Mouse (Mus musculus) stomach, postnatal 0 days (tissue): ENCODE data around the gene Olfr588-ps1. TPM values are rescaled to one million over a fixed set of nuclear protein-coding genes. Genes with fewer than 3 reads are reported as not detected.
"Not testable (repeated sequence)": the region's sequence is repeated elsewhere in the genome, so short reads cannot be mapped to it uniquely, and the experiment has no call there.

Experiments used
- ATAC-seq: fragments of 200-750 bp; cut with Nextera tagmentation; 2 replicates; pipeline ENCODE4 v1.8.0; 2017; ENCODE audit not compliant: low FRiP score, low TSS enrichment
- DNase-seq: peaks from one replicate; pipeline ENCODE4 v3.0.0-alpha.2; 2016; ENCODE audit warnings: low spot score
- H3K27ac ChIP-seq: fragments of 300-500 bp; sonication (generic); replicated peaks from 2 replicates; pipeline ENCODE4 v1.5.1; 2014; ENCODE audit warnings: mild to moderate bottlenecking, control low read depth
- H3K27me3 ChIP-seq: fragments of 300-500 bp; sonication (generic); 2 replicates; pipeline ENCODE4 v1.6.1; 2014; ENCODE audit warnings: low read length; ENCODE audit not compliant: control insufficient read depth, insufficient read depth
- H3K36me3 ChIP-seq: fragments of 300-500 bp; sonication (generic); 2 replicates; pipeline ENCODE4 v1.6.1; 2014; ENCODE audit warnings: low read length, mixed read lengths; ENCODE audit not compliant: control insufficient read depth, insufficient read depth
- H3K4me1 ChIP-seq: fragments of 300-500 bp; sonication (generic); replicated peaks from 2 replicates; pipeline ENCODE4 v1.6.1; 2014; ENCODE audit warnings: antibody characterized with exemption; ENCODE audit not compliant: control insufficient read depth, insufficient read depth
- H3K4me2 ChIP-seq: fragments of 300-500 bp; sonication (generic); replicated peaks from 2 replicates; pipeline ENCODE4 v1.6.1; 2014; ENCODE audit warnings: low read depth, mild to moderate bottlenecking, control low read depth, moderate library complexity
- H3K4me3 ChIP-seq: fragments of 300-500 bp; sonication (generic); 2 replicates; pipeline ENCODE4 v1.5.1; 2014; ENCODE audit warnings: low read depth, low read length, control low read depth
- H3K9ac ChIP-seq: fragments of 300-500 bp; sonication (generic); 2 replicates; pipeline ENCODE4 v1.6.1; 2014; ENCODE audit warnings: mild to moderate bottlenecking, low read length, control low read depth, mixed read lengths
- H3K9me3 ChIP-seq: fragments of 300-500 bp; sonication (generic); 2 replicates; pipeline ENCODE4 v1.6.1; 2016; ENCODE audit warnings: low read length; ENCODE audit not compliant: control insufficient read depth
- CTCF ChIP-seq: IDR thresholded peaks from 2 replicates; pipeline ENCODE4 v1.5.1; 2016; ENCODE audit warnings: antibody characterized with exemption, low read depth, mild to moderate bottlenecking, moderate library complexity
- EP300 ChIP-seq: optimal IDR thresholded peaks from 2 replicates; pipeline ENCODE3; 2016; ENCODE audit warnings: antibody characterized with exemption
- WGBS: fragments of 180-500 bp; shearing (Covaris S2); extraction: QIAGEN DNeasy Blood & Tissue Kit; methylation state at CpG from one replicate; pipeline ENCODE4 v1.1.7; 2014; 5-methylcytosine and 5-hydroxymethylcytosine counted together
- polyA plus RNA-seq: library from polyadenylated mRNA; unstranded; fragments of >200 nt; fragmentation: Nextera tagmentation; extraction: Ambion mirVana; gene quantifications from 2 replicates; pipeline ENCODE4 v1.2.1, GENCODE M21; 2015

The Olfr588-ps1 gene
- polyA plus RNA-seq, 1 experiment from 2014 or later, result not detected

DNA sequence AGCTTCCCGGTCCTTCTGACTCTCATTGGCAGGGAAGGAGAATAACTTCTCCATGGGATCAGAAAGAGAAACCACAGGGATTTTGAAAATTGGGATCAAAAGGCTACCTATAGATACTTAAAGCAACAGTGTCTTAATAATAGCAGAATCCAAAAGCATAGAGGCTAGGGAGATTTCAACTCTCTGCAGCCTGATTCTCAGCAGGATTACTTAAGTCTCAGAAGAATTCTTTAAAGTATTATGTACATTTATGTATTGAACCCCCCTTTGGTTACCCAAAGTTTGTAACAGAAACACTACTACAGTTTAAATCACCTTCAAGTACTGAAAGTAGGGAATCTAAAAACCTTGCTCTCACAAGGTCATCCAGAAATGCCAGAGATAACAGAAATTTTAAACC is 37.6 kb downstream of the Olfr588-ps1 start, which contains the start of gene Olfr591:
Olfr591 (minus strand) TSS at position 101 of the 400 bp plus-strand sequence.
- WGBS, result 65% methylated on average over 1 of the region's 1 CpGs
- H3K4me1 ChIP-seq, result no peaks in the 10 kb centered on the region
- DNase-seq, result no peak
- H3K36me3 ChIP-seq, result no peaks in the 10 kb centered on the region
- no peak within 1 kb of the TSS for H3K4me3 ChIP-seq
- no peaks in the 10 kb centered on the region for H3K9me3 ChIP-seq
- H3K27ac ChIP-seq, result no peak within 1 kb of the TSS
- H3K27me3 ChIP-seq, result no peaks in the 10 kb centered on the region
- H3K4me2 ChIP-seq, result no peak within 1 kb of the TSS
- TF ChIP-seq EP300 (no peak), CTCF (no peak)
- ATAC-seq, result no peak
- H3K9ac ChIP-seq, result no peak within 1 kb of the TSS

DNA sequence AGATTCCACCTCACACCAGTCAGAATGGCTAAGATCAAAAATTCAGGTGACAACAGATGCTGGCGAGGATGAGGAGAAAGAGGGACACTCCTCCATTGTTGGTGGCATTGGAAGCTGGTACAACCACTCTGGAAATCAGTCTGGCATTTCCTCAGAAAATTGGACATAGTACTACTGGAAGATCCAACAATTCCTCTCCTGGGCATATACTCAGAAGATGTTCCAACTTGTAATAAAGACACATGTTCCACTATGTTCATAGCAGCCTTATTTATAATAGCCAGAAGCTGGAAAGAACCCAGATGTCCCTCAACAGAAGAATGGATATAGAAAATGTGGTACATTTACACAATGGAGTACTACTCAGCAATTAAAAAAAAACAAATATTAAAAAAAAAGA is 43.8 kb downstream of the Olfr588-ps1 start, which contains the start of gene Olfr592:
Olfr592 (plus strand) TSS at position 301 of the 400 bp plus-strand sequence.
- H3K4me3 ChIP-seq, H3K36me3 ChIP-seq, H3K9ac ChIP-seq, H3K27me3 ChIP-seq, DNase-seq, H3K27ac ChIP-seq, H3K9me3 ChIP-seq, ATAC-seq, H3K4me1 ChIP-seq, H3K4me2 ChIP-seq: not testable (repeated sequence)
- WGBS, result 67% methylated on average over 1 of the region's 1 CpGs

Other genes starting within 250 kb of the Olfr588-ps1 start
- gene Olfr569, start 250.0 kb upstream of the Olfr588-ps1 start, polyA plus RNA-seq, result not detected in 2 replicates
- not detected in 2 replicates for gene Olfr570, start 246.3 kb upstream of the Olfr588-ps1 start, polyA plus RNA-seq
- not detected in 2 replicates for gene Olfr571, start 223.3 kb upstream of the Olfr588-ps1 start, polyA plus RNA-seq
- not detected in 2 replicates for gene Olfr572, start 216.5 kb upstream of the Olfr588-ps1 start, polyA plus RNA-seq
- gene Olfr573-ps1, start 198.3 kb upstream of the Olfr588-ps1 start, polyA plus RNA-seq, result not detected in 2 replicates
- not detected in 2 replicates for gene Olfr574, start 192.4 kb upstream of the Olfr588-ps1 start, polyA plus RNA-seq
- not detected in 2 replicates for gene Olfr575, start 182.1 kb upstream of the Olfr588-ps1 start, polyA plus RNA-seq
- gene Olfr576, start 178.2 kb upstream of the Olfr588-ps1 start, polyA plus RNA-seq, result not detected in 2 replicates
- not detected in 2 replicates for gene Olfr577, start 164.9 kb upstream of the Olfr588-ps1 start, polyA plus RNA-seq
- not detected in 2 replicates for gene Olfr578, start 151.6 kb upstream of the Olfr588-ps1 start, polyA plus RNA-seq
- gene Olfr582, start 102.9 kb upstream of the Olfr588-ps1 start, polyA plus RNA-seq, result not detected in 2 replicates
- not detected in 2 replicates for gene Olfr583, start 89.6 kb upstream of the Olfr588-ps1 start, polyA plus RNA-seq
- not detected in 2 replicates for gene Olfr584, start 59.0 kb upstream of the Olfr588-ps1 start, polyA plus RNA-seq
- gene Olfr585, start 43.2 kb upstream of the Olfr588-ps1 start, polyA plus RNA-seq, result not detected in 2 replicates
- 0.04 TPM in 1 of 2 replicates, not detected in the other for gene Olfr586, start 15.2 kb upstream of the Olfr588-ps1 start, polyA plus RNA-seq
- gene Olfr589, start 15.5 kb downstream of the Olfr588-ps1 start, polyA plus RNA-seq, result not detected in 2 replicates
- gene Olfr591, start 37.5 kb downstream of the Olfr588-ps1 start, polyA plus RNA-seq, result not detected in 2 replicates
- 0.04 TPM in 1 of 2 replicates, not detected in the other for gene Olfr592, start 43.9 kb downstream of the Olfr588-ps1 start, polyA plus RNA-seq
- gene Olfr593, start 71.0 kb downstream of the Olfr588-ps1 start, polyA plus RNA-seq, result not detected in 2 replicates
- gene Olfr594, start 76.1 kb downstream of the Olfr588-ps1 start, polyA plus RNA-seq, result not detected in 2 replicates
- not detected in 2 replicates for gene Usp17ld, start 111.6 kb downstream of the Olfr588-ps1 start, polyA plus RNA-seq
- gene Olfr596, start 164.8 kb downstream of the Olfr588-ps1 start, polyA plus RNA-seq, result not detected in 2 replicates
- not detected in 2 replicates for gene Olfr597, start 175.4 kb downstream of the Olfr588-ps1 start, polyA plus RNA-seq
- gene Olfr598, start 182.7 kb downstream of the Olfr588-ps1 start, polyA plus RNA-seq, result not detected in 2 replicates
- gene Olfr599, start 195.0 kb downstream of the Olfr588-ps1 start, polyA plus RNA-seq, result not detected in 2 replicates
- gene Olfr600, start 208.8 kb downstream of the Olfr588-ps1 start, polyA plus RNA-seq, result not detected in 2 replicates
- gene Olfr601, start 221.8 kb downstream of the Olfr588-ps1 start, polyA plus RNA-seq, result not detected in 2 replicates
- gene Olfr603, start 245.3 kb downstream of the Olfr588-ps1 start, polyA plus RNA-seq, result not detected in 2 replicates